Mouse (Mus musculus): ENCODE measurements around the gene Mlf2. TPM values are rescaled to one million over a fixed set of nuclear protein-coding genes. Genes with fewer than 3 reads are reported as not detected.

Gene Mlf2
- polyA plus RNA-seq, 1 experiment: 350 TPM

GRCm38 (mm10) chr6:124910032-124910431 lies 21.2 kb upstream of the Mlf2 start:
- no peak for DNase-seq (ENCODE audit: low read depth, low spot score)
- WGBS: 24% methylated on average over 32 of the region's 32 CpGs

- WGBS: 44% methylated on average over 13 of the region's 13 CpGs
- DNase-seq (ENCODE audit: low read depth, low spot score): no peak
Observed at GRCm38 (mm10) chr6:124911533-124912218, 19.5 kb upstream of the Mlf2 start, which contains the start of gene Lag3. Lag3 (minus strand) TSS chr6:124911705.

- WGBS: 52% methylated on average over 6 of the region's 6 CpGs
- no peak for DNase-seq (ENCODE audit: low read depth, low spot score)
Observed at GRCm38 (mm10) chr6:124913214-124913613, 18.0 kb upstream of the Mlf2 start.

DNA sequence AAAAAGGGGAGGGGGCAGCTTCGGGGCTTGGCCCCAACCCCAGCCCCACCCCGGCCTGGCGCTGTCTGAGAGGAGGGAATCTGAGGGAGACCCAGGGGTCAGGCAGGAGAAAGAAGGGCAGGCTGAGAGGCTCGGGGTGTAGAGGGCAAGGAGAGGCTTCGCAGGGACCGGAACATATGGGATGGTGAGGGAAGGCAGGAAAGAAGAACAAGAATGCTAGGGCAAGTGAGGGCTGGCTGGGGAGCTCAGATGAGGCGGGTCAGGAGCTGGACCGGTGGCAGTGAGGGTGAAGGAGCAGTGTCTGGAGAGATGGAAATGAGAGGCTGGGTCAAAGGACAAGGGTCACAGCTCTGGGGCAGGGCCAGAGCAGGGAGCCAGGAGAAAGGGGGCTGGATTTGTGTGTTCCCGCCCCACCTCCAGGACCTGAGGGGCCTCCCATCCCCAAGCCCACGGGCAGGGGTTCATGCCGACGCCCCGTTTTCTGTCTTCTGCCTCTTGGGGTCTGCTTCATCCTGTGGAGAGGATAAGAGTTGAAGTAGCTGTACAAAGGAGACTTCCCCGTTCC lies 17.4 kb upstream of the Mlf2 start:
- WGBS: 70% methylated on average over 14 of the region's 14 CpGs
- DNase-seq (ENCODE audit: low read depth, low spot score): no peak

DNA sequence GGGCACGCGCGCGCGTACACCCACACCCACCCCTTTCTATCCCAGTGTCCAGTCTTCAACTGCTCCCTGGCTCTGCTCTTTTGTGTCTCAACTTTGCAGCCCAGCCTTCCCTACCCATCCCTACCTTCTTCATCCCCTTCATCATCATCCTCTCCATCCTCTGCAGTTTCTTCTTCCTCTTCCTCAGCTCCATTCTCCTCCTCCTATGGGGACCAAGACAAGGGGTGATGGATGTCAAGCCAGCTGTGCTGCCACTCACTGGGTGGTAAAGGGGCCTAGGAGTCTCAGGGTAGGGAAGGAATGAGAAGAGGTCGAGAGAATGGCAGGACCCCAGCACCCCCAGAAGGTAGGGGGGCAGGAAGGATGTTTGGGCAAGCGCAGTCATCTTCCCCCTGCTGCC lies 16.7 kb upstream of the Mlf2 start:
- WGBS: 86% methylated on average over 7 of the region's 7 CpGs

GRCm38 (mm10) chr6:124915160-124915941 lies 15.8 kb upstream of the Mlf2 start:
- DNase-seq (ENCODE audit: low read depth, low spot score): no peak
- 11% methylated on average over 22 of the region's 22 CpGs for WGBS

More for the DNA sequence above, 16.7 kb upstream of the Mlf2 start:
- DNase-seq (ENCODE audit: low read depth, low spot score): no peak

- 2% methylated on average over 12 of the region's 12 CpGs for WGBS
- DNase-seq (ENCODE audit: low read depth, low spot score): no peak
Observed at GRCm38 (mm10) chr6:124915942-124916694, 15.1 kb upstream of the Mlf2 start.

DNA sequence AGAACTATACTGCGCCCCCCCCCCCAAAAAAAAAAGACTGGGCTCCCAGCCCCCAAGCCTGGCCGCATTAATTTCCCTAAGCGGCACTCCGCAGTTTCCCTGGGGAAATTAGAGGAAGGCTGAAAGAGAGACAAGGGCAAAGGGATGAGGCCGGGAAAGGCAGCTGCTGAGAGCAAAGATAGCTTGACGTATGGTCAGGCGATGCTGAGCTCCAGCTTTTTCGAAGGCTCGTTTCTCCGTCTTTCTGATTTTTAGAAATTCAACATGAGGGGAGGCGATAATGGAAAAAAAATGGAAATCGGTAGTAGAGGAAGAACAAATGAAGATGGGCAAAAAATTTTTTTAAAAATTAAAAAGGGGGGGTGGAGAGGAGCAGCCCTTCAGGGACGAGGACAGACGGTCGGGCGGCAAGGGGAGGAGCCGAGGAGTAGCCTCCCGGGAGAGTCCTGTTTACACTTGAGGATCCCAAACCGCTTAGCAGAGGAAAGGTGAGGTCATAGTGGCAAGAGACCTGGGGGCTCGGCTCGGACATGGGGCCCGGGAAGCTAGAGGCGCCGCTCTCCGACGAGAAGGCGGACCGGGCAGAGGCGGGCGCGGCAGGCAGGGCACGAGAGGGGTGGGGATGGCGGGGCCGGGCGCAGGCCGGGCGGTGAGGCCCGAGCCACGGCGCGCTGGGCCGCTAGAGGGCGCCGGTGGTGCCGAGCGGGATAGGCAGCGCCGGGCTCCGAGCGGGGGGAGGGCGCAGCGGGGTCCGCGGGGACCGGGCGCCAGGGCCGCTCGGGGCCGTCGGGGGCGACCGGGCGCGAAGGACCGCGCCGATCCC lies 14.3 kb upstream of the Mlf2 start:
- no peak for DNase-seq (ENCODE audit: low read depth, low spot score)
- WGBS: under 1% methylated on average over 61 of the region's 67 CpGs

GRCm38 (mm10) chr6:124917518-124918330 lies 13.5 kb upstream of the Mlf2 start:
- WGBS: under 1% methylated on average over 89 of the region's 89 CpGs
- no peak for DNase-seq (ENCODE audit: low read depth, low spot score)

DNA sequence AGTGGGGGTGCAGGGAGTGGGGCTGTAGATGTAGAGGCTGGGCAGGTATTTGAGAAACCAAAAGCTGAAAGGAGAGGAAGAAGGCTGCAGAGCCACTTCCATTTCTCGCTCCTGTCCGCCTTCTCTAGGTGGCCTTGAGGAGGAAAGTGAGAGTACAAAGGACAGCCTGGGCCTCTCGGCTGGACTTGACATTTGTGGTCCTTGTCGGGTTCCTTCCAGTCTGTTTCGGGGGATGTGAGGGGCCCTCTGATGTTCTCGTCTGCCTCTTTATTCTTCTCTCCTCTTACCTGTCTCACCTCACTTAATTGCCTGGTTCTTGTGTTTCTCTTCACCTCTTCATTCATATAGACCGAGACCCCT lies 12.9 kb upstream of the Mlf2 start:
- DNase-seq (ENCODE audit: low read depth, low spot score): no peak
- 3% methylated on average over 7 of the region's 7 CpGs for WGBS

DNA sequence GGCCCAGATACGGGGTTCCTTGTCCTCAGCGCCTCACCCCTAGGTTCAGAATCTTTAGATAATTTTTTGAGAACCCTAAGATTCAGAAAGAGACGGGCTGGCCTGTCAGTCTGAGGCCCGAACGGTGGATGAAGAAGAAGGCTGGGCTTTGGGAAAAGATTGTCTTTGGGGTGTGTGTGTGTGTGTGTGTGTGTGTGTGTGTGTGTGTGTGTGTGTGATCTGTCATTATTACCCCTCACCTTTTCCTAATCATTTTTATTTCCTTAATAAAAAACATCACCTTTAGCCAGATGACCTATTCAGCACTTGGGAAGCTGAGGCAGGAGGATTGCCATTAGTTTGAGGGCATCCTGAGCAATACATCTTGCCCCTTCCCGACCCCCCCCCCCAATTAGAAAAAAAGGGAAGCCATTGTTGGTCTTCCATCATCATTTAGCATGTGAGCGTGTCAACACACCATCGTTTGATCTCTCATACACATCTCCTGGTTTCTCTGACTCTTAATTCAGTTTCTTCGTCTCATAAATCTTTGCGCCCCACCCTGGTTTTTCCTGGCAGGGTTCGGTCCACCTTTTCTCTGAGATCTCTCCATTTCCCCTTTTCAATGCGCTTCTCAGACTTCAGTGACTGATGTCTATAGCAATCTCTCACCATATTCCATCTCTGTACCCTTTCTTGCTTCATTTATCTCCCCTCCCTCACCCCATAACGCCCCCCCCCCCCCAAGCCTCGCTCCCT lies 12.1 kb upstream of the Mlf2 start:
- WGBS: 6% methylated on average over 13 of the region's 14 CpGs
- no peak for DNase-seq (ENCODE audit: low read depth, low spot score)

DNA sequence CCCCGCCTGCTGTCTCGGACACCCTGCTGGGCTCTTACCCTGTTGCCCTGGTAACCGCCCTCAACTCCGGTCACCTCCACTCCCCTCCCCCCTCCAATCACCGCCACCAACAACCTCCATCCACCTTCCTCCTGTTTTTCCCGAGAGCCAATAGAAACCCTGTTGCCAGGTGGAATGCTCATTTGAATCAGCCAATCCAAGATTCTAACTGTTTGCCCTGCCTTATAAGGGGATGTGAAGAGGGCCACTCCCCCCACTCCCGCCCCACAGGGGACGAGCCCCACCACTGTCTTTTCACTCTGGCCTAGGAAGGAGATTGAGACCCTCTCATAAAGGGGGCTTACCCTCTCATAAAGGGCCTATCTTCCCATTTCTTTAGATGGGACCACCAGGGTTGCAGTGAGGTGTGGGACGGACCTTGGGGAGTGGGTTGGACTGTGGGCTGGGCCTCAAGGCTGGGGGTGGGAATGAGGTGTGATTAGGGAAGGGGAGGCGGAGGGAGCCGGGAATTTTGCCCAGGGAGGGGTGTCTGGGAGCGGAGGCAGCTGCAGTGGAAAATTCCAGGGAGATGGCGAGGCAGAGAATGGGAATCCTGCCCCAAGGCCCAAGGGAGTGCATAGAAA lies 11.4 kb upstream of the Mlf2 start, which contains the start of gene Ptms:
Gene Ptms, minus strand, starts transcription at position 409 of the 623 bp plus-strand sequence.
- 4% methylated on average over 13 of the region's 13 CpGs for WGBS

GRCm38 (mm10) chr6:124920318-124921085 lies 10.7 kb upstream of the Mlf2 start:
- no peak for DNase-seq (ENCODE audit: low read depth, low spot score)
- 33% methylated on average over 9 of the region's 9 CpGs for WGBS

More for the DNA sequence above, 11.4 kb upstream of the Mlf2 start, which contains the start of gene Ptms:
- DNase-seq (ENCODE audit: low read depth, low spot score): no peak

- WGBS: 51% methylated on average over 4 of the region's 4 CpGs
- DNase-seq (ENCODE audit: low read depth, low spot score): no peak
Observed at GRCm38 (mm10) chr6:124921539-124921938, 9.6 kb upstream of the Mlf2 start.

DNA sequence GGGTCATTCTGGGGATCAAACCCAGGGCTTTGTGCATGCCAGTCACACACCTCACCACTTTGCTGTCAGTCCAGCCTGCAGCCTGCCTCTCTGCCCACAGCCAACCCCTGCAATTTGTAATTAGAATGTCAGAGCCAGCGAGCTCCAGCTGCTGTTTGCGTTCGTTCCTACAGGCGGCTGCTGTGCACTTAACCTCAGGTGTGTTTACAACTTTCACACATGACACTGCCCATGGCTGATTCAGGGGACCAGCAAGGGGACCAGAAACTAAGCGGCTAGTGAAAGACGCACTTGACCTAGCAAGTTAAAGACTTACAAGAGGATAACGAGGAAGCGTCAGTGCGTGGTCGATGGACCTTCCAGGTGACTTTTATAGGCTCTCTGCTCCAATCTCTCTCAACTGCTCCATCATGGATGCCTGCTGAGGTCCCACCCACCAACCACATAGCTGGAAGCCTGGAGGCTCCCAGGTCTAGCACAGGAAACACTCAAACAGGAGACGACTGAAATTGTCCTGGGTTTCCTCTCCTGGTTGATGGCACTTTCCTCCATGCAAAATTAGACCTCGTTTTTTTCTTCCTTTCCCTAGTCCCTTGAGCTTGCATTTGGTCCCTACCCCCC lies 5.9 kb upstream of the Mlf2 start:
- 14% methylated on average over 12 of the region's 12 CpGs for WGBS
- no peak for DNase-seq (ENCODE audit: low read depth, low spot score)

GRCm38 (mm10) chr6:124925941-124926340 lies 5.2 kb upstream of the Mlf2 start:
- WGBS: 11% methylated on average over 5 of the region's 5 CpGs
- no peak for DNase-seq (ENCODE audit: low read depth, low spot score)

Data from large intestine, adult 2 months (tissue).